Mouse (Mus musculus) myocyte (in vitro differentiated cells): ENCODE data around the gene Clvs2. TPM values are rescaled to one million over a fixed set of nuclear protein-coding genes. Genes with fewer than 3 reads are reported as not detected.

ENCODE experiments used
- H3K27me3 ChIP-seq: one replicate; pipeline ENCODE4 v1.6.1; 2011; ENCODE audit not compliant: control insufficient read depth, insufficient read depth, insufficient read length
- H3K36me3 ChIP-seq: one replicate; pipeline ENCODE4 v1.6.1; 2011; ENCODE audit not compliant: control insufficient read depth, insufficient read depth
- H3K4me2 ChIP-seq: one replicate; pipeline ENCODE4 v1.6.1; 2011; ENCODE audit warnings: low read depth, control low read depth
- H3K4me3 ChIP-seq: one replicate; pipeline ENCODE4 v1.5.1; 2011; ENCODE audit warnings: mild to moderate bottlenecking, control low read depth, moderate library complexity
- H3K79me2 ChIP-seq: one replicate; pipeline ENCODE4 v1.6.1; 2011; ENCODE audit not compliant: control insufficient read depth, insufficient read depth
- H3ac ChIP-seq: one replicate; pipeline ENCODE4 v1.6.1; 2011; ENCODE audit not compliant: control insufficient read depth, insufficient read length
- CEBPB ChIP-seq: IDR thresholded peaks from 2 replicates; pipeline ENCODE4 v1.6.1; 2011; ENCODE audit warnings: mild to moderate bottlenecking, moderate library complexity; ENCODE audit not compliant: poor library complexity, insufficient read depth, severe bottlenecking
- E2F4 ChIP-seq: IDR thresholded peaks from one replicate; pipeline ENCODE4 v1.6.1; 2011; ENCODE audit warnings: mild to moderate bottlenecking, control low read depth, moderate library complexity; ENCODE audit not compliant: insufficient read depth
- MAX ChIP-seq: IDR thresholded peaks from one replicate; pipeline ENCODE4 v1.6.1; 2011; ENCODE audit warnings: low read depth, mild to moderate bottlenecking, control low read depth
- MYOD1 ChIP-seq, 3 experiments: IDR thresholded peaks; one replicate each; pipeline ENCODE4 v1.6.1; 2011; ENCODE audit warnings: control low read depth in 2 of 3, low read depth in 2 of 3, mild to moderate bottlenecking in 2 of 3, moderate library complexity in 1 of 3; ENCODE audit not compliant: insufficient read length in 2 of 3, control insufficient read depth in 1 of 3
- MYOG ChIP-seq, 3 experiments: IDR thresholded peaks; one replicate each; pipeline ENCODE4 v1.6.1; 2011; ENCODE audit warnings: control low read depth in 2 of 3, low read depth in 2 of 3, mild to moderate bottlenecking in 2 of 3; ENCODE audit not compliant: insufficient read length in 2 of 3, control insufficient read depth in 1 of 3, insufficient read depth in 1 of 3
- POLR2A ChIP-seq: IDR thresholded peaks from one replicate; pipeline ENCODE4 v1.6.1; 2011; ENCODE audit warnings: low read depth, mild to moderate bottlenecking, control low read depth, moderate library complexity; ENCODE audit not compliant: insufficient read length
- POLR2AphosphoS2 ChIP-seq: IDR thresholded peaks from one replicate; pipeline ENCODE4 v1.6.1; 2011; ENCODE audit warnings: low read depth, control low read depth; ENCODE audit not compliant: insufficient read length
- REST ChIP-seq: IDR thresholded peaks from one replicate; pipeline ENCODE4 v1.6.1; 2011; ENCODE audit warnings: mild to moderate bottlenecking, control low read depth, moderate library complexity; ENCODE audit not compliant: insufficient read depth, insufficient read length
- SRF ChIP-seq: IDR thresholded peaks from one replicate; pipeline ENCODE4 v1.6.1; 2011; ENCODE audit warnings: low read depth; ENCODE audit not compliant: control insufficient read depth, insufficient read length
- TCF12 ChIP-seq: IDR thresholded peaks from one replicate; pipeline ENCODE4 v1.6.1; 2011; ENCODE audit warnings: mild to moderate bottlenecking, control low read depth; ENCODE audit not compliant: poor library complexity, insufficient read depth, severe bottlenecking
- TCF3 ChIP-seq: IDR thresholded peaks from one replicate; pipeline ENCODE4 v1.6.1; 2011; ENCODE audit warnings: low read depth, control low read depth; ENCODE audit not compliant: insufficient read length
- USF1 ChIP-seq: IDR thresholded peaks from one replicate; pipeline ENCODE4 v1.6.1; 2011; ENCODE audit warnings: low read depth, mild to moderate bottlenecking, control low read depth, moderate library complexity
- polyA plus RNA-seq: library from polyadenylated mRNA; unstranded; fragments of >200 nt; fragmentation: generic; extraction: Trizol; gene quantifications from one replicate; pipeline ENCODE4 v1.2.1, GENCODE M21; 2012; ENCODE audit warnings: missing spikeins

Clvs2 gene
- polyA plus RNA-seq = not detected

DNA sequence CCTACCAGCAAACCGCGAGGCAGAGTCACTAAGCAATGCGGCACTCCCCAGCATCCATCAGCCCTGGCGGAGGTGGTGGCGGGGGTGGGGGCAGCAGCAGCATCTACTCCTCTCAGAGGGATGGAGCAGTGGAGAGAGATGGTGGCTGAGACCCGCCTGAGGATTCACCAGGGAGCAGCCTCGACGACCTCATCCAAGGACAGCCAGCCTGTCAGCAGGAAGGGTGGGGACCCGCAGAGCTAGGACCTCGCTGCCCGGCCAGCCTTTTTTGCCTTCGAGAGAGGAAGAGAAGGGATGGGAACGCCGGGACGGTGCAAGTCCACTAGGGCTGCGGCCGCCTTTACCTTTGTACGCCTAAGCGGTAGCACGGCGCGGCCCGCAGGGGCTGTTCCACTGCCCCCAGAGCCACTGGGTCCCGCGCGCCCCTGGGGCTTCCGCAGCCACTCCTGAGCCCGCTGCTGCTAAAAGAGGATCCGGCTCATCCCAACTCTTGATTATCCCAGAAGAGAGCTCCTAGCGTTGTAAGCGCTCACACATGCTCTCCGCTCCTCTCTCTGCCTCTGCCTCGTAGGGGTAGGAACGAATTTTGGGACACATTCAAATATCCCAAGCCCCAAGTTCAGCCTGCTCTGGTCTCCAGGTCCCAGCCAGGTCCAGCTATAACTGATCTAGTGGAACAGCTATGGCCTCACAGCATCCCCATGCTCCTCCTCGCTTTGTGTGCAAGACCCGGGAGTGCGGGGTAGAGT, at the start of gene Clvs2:
Gene Clvs2, minus strand, starts transcription at position 639 of the 749 bp plus-strand sequence.
- TF ChIP-seq REST = no peak
- no peak for TF ChIP-seq USF1
- TF ChIP-seq SRF = no peak
- no peak for TF ChIP-seq POLR2AphosphoS2
- no peak for TF ChIP-seq MAX
- no peak for TF ChIP-seq CEBPB
- no peak for TF ChIP-seq MYOG (IDR thresholded peaks at IDR 0.05; ENCODE audit: control insufficient read depth in 1 of 3, insufficient read depth in 1 of 3, insufficient read length in 2 of 3, low read depth in 2 of 3)
- TF ChIP-seq MYOD1 (IDR thresholded peaks at IDR 0.05; ENCODE audit: control insufficient read depth in 1 of 3, insufficient read length in 2 of 3, low read depth in 2 of 3) = no peak
- TF ChIP-seq TCF3 = no peak
- TF ChIP-seq TCF12 = no peak
- no peak for TF ChIP-seq E2F4
- TF ChIP-seq POLR2A = no peak
- Histone ChIP-seq H3K4me2 (no peak within 1 kb of the TSS), H3K36me3 (no peaks in the 10 kb centered on the region), H3K27me3 (no peaks in the 10 kb centered on the region), H3K4me3 (no peak within 1 kb of the TSS), H3ac (no peak within 1 kb of the TSS), H3K79me2 (no peaks in the 10 kb centered on the region)

DNA sequence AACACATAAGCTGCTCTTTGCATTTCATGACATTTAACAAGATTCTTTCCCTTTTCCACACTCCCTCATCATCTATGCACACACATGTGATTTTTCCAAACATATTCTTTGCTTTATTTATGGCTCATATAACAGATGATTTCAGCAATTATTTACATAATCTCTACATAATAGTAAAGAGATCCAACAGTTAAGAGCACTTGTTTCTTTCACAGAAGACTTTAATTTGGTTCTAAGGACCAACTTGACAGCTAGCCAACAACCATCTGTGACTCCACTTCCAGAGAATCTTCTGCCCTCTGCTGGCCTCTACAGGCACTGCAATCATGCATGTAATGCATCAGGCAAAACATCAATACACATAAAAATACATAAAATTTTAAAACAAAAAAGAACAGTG, 28.6 kb upstream of the Clvs2 start:
- H3K36me3 ChIP-seq = no peaks in the 10 kb centered on the region
- H3K4me2 ChIP-seq = no peak overlapping the region
- H3K4me3 ChIP-seq = no peak overlapping the region
- H3K27me3 ChIP-seq = no peaks in the 10 kb centered on the region
- TF ChIP-seq MYOG (IDR thresholded peaks at IDR 0.05; ENCODE audit: control insufficient read depth in 1 of 3, insufficient read depth in 1 of 3, insufficient read length in 2 of 3, low read depth in 2 of 3) = no peak
- no peak for TF ChIP-seq TCF3
- no peak for TF ChIP-seq REST
- TF ChIP-seq USF1 = no peak
- TF ChIP-seq TCF12 = no peak
- TF ChIP-seq POLR2AphosphoS2 = no peak
- no peak for TF ChIP-seq CEBPB
- no peak for TF ChIP-seq MYOD1 (IDR thresholded peaks at IDR 0.05; ENCODE audit: control insufficient read depth in 1 of 3, insufficient read length in 2 of 3, low read depth in 2 of 3)
- TF ChIP-seq MAX = no peak
- no peak for TF ChIP-seq SRF
- TF ChIP-seq POLR2A = no peak
- no peak for TF ChIP-seq E2F4
- no peak overlapping the region for H3ac ChIP-seq
- H3K79me2 ChIP-seq = no peaks in the 10 kb centered on the region

DNA sequence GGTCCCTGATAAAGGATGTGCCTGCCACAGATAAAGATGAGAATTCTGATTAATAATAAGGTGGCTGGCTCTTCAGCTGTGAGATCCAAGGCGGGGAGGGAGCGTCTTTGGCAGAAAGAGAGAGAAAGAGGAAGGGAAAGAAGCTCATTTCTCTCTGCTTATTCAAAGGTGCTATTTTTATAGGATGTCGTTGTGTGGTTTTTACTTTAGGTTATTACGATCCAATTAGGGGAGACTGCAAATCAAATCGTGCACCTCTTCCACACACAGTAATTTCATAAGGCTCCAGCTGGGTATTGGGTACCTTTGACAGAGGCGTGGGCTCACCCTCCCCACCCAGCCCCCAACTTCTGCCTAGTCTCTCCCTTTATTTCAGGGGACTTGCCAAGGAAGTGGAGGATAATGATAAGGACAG, 985 bp downstream of the Clvs2 start:
- Histone ChIP-seq H3K4me2 (no peak overlapping the region), H3K79me2 (no peaks in the 10 kb centered on the region), H3K27me3 (no peaks in the 10 kb centered on the region), H3ac (no peak overlapping the region), H3K36me3 (no peaks in the 10 kb centered on the region), H3K4me3 (no peak overlapping the region)
- TF ChIP-seq USF1 (no peak), E2F4 (no peak), POLR2A (no peak), TCF3 (no peak), SRF (no peak), MAX (no peak), REST (no peak), TCF12 (no peak)

DNA sequence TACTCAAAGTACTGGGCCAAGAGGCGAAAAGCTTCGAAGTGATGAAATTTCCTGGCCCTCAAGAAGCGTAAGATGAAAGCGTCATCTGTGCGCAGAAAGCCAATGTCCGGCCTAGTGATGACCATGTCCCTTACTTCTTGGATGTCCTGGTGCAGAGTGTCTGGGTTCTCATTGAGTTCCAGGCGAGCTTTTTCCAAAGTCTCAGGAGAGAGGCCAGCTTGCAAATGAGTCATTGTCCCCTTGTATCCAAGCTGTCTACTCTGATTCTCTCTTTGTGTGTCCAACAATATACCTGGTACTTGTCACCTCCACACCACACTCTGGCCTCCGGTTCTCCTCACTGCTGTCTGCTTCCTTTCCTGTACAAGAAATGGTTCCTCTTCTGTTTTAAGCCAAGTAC, 1.9 kb downstream of the Clvs2 start:
- H3K79me2 ChIP-seq = no peaks in the 10 kb centered on the region
- TF ChIP-seq POLR2AphosphoS2 (no peak), POLR2A (no peak), TCF12 (no peak), CEBPB (no peak), MYOD1 (IDR thresholded peaks at IDR 0.05; ENCODE audit: control insufficient read depth in 1 of 3, insufficient read length in 2 of 3, low read depth in 2 of 3) (no peak), SRF (no peak), MAX (no peak), E2F4 (no peak), REST (no peak), USF1 (no peak), TCF3 (no peak), MYOG (IDR thresholded peaks at IDR 0.05; ENCODE audit: control insufficient read depth in 1 of 3, insufficient read depth in 1 of 3, insufficient read length in 2 of 3, low read depth in 2 of 3) (no peak)
- H3K36me3 ChIP-seq = no peaks in the 10 kb centered on the region
- no peaks in the 10 kb centered on the region for H3K27me3 ChIP-seq
- no peak overlapping the region for H3K4me3 ChIP-seq
- no peak overlapping the region for H3K4me2 ChIP-seq
- H3ac ChIP-seq = no peak overlapping the region
